Mouse (Mus musculus) lung, adult 2 months (tissue): Measurements from ENCODE around the gene Cd79a.

Experiments
- CTCF ChIP-seq: fragments of 200-500 bp; IDR thresholded peaks from 2 replicates; pipeline ENCODE4 v1.5.1; 2011; ENCODE audit warnings: mild to moderate bottlenecking, low read length, control low read depth; ENCODE audit not compliant: insufficient read depth
- POLR2A ChIP-seq: fragments of 200-500 bp; IDR thresholded peaks from 2 replicates; pipeline ENCODE4 v1.6.1; 2011; ENCODE audit warnings: low read depth, mild to moderate bottlenecking, control low read depth, low read length, borderline replicate concordance; ENCODE audit errors: extremely low read depth

DNA sequence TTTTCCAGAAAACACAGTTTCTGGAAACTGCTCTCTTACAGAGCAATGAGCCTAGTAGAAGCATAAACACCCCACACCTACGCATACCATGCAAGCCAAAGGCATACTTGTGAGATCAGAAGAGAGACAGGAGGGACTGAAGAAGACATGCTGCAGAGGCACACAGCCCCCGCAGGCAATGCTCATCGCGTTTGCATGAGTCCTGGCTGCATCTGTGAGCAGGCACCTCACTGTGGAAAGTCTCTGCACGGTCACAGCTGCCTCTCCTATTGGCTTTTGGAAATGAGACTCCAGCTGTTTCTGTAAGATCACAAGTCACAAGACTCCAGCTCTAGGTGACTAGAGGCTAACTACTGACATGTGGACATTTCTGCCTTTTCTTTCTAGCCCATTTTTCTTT, 47.0 kb upstream of the Cd79a start:
- no peak for TF ChIP-seq CTCF
- TF ChIP-seq POLR2A = no peak
